Mouse (Mus musculus): Measurements from ENCODE around the gene Galnt5.

Gene Galnt5

GRCm38 (mm10) chr2:57997752-57998430 is at the start of gene Galnt5:
Gene Galnt5, plus strand, starts transcription at chr2:57997884.
- DNase-seq (ENCODE audit: low spot score in 2 of 2): no peak

- no peak for DNase-seq (ENCODE audit: low spot score in 2 of 2)
Observed at GRCm38 (mm10) chr2:57951620-57952019, 46.1 kb upstream of the Galnt5 start.

- no peak for DNase-seq (ENCODE audit: low spot score in 2 of 2)
Observed at GRCm38 (mm10) chr2:57960786-57961185, 36.9 kb upstream of the Galnt5 start.

- DNase-seq (ENCODE audit: low spot score in 2 of 2): no peak
Observed at GRCm38 (mm10) chr2:57982248-57982647, 15.4 kb upstream of the Galnt5 start.

GRCm38 (mm10) chr2:57991084-57991483 is 6.6 kb upstream of the Galnt5 start:
- no peak for DNase-seq (ENCODE audit: low spot score in 2 of 2)

- no peak for DNase-seq (ENCODE audit: low spot score in 2 of 2)
Observed at GRCm38 (mm10) chr2:58001497-58001896, 3.8 kb downstream of the Galnt5 start.

GRCm38 (mm10) chr2:58007081-58007480 is 9.4 kb downstream of the Galnt5 start:
- DNase-seq (ENCODE audit: low spot score in 2 of 2): no peak

- DNase-seq (ENCODE audit: low spot score in 2 of 2): no peak
Observed at GRCm38 (mm10) chr2:58023556-58023955, 25.9 kb downstream of the Galnt5 start.

- DNase-seq (ENCODE audit: low spot score in 2 of 2): no peak
Observed at GRCm38 (mm10) chr2:58026740-58027139, 29.1 kb downstream of the Galnt5 start.

GRCm38 (mm10) chr2:58029404-58029803 is 31.7 kb downstream of the Galnt5 start:
- no peak for DNase-seq (ENCODE audit: low spot score in 2 of 2)

- no peak for DNase-seq (ENCODE audit: low spot score in 2 of 2)
Observed at GRCm38 (mm10) chr2:58031431-58031830, 33.7 kb downstream of the Galnt5 start.

GRCm38 (mm10) chr2:58035635-58036034 is 38.0 kb downstream of the Galnt5 start:
- DNase-seq (ENCODE audit: low spot score in 2 of 2): no peak

GRCm38 (mm10) chr2:58036926-58037325 is 39.2 kb downstream of the Galnt5 start:
- no peak for DNase-seq (ENCODE audit: low spot score in 2 of 2)

GRCm38 (mm10) chr2:58041867-58042266 is 44.2 kb downstream of the Galnt5 start:
- DNase-seq (ENCODE audit: low spot score in 2 of 2): no peak

- DNase-seq (ENCODE audit: low spot score in 2 of 2): no peak
Observed at GRCm38 (mm10) chr2:58052821-58053581, 55.3 kb downstream of the Galnt5 start, which contains the start of gene Ermn. Gene Ermn, minus strand, starts transcription at chr2:58052864.

GRCm38 (mm10) chr2:58055383-58055782 is 57.7 kb downstream of the Galnt5 start:
- DNase-seq (ENCODE audit: low spot score in 2 of 2): no peak

- no peak for DNase-seq (ENCODE audit: low spot score in 2 of 2)
Observed at GRCm38 (mm10) chr2:58079849-58080248, 82.2 kb downstream of the Galnt5 start.

GRCm38 (mm10) chr2:58086420-58086819 is 88.7 kb downstream of the Galnt5 start:
- DNase-seq (ENCODE audit: low spot score in 2 of 2): no peak

- no peak for DNase-seq (ENCODE audit: low spot score in 2 of 2)
Observed at GRCm38 (mm10) chr2:58094818-58095217, 97.1 kb downstream of the Galnt5 start.
